Mouse (Mus musculus): ENCODE data around the gene Dhx29. TPM values are rescaled to one million over a fixed set of nuclear protein-coding genes. Genes with fewer than 3 reads are reported as not detected.

The Dhx29 gene
- total RNA-seq (2021): 10 to 100 TPM; 13.1 to 13.2 TPM

DNA sequence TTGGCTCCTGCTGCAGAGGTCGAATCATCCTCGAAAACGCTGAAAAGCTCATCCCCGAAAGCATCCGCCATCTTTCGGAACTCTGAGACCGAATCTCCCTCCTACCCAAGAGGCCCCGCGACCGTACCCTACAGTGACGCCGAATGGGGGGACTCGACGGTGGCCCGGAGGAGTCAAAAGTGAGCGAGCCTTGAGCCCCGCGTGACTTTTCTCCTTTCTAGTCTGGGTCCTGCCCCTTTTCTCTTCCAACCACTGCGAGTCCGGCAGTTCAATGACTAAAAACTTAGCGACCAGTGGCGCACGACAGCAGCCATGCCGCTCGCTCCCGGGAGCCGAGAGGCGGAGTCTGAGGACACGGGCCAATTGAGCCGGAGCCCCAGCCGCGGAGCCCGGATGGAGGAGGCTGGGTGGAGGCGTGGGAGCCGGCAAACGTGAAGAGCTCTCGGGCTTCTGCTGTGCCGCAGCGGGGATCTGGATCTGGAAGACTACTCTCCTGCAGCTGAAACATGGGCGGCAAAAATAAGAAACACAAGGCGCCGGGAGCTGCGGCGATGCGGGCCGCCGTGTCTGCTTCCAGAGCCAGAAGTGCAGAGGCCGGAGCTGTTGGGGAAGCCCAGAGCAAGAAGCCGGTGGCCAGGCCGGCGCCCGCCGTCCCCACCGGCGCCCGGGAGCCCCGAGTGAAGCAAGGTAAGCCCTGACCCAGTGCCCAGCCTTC, at the start of gene Dhx29, which contains the start of gene Mtrex:
Gene Dhx29 (plus strand): TSS at position 168 of the 715 bp plus-strand sequence.
Gene Mtrex (minus strand): TSS at position 112 of the 715 bp plus-strand sequence.
- intact Hi-C loops (cut with DNase I): loop anchor here (5.0 kb wide), 4 partner anchors 60 to 255 kb away; partner anchors contain the start of genes Ccno, Cdc20b and Plpp1
- peak; percentile 98 to 99 for DNase-seq

DNA sequence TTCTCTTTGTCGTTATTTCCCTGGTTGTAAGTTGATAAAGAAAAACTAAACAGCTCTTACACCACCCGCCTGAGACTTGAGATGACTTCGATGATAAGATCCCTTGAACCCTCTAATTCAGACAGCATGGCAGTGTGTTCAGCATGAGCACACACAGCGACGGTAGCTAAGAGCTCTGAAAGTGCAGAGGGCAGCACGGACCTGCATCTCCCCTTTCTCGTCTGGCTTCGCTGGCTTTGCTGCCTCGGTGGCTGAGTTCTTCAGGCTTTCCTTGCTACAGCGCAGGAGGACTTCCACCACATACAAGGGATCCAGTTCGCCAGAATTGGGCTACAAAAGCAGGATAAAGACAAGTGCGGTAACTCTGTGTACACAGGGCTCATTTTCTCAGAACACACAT, 40.0 kb upstream of the Dhx29 start:
- no peak for DNase-seq
- intact Hi-C loops (cut with DNase I): no loop called here

DNA sequence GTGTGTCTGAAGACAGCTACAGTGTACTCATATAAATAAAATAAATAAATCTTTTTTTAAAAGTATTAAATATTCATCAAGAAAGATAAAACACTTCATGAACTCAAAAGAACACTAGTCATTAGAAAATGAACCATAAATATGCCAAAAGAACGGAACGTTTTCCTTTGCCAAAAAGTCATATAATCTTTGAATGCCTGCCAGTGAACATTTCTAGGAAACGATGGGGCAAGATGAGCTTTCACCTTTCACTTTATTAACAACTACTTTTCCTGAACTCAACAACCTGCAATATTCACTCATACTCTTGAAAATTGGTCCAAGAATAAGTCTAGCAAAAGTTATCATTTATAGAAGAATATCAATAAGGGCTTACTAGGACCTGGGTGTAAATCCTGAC, 25.1 kb upstream of the Dhx29 start:
- intact Hi-C loops (cut with DNase I): no loop called here
- DNase-seq: no peak

DNA sequence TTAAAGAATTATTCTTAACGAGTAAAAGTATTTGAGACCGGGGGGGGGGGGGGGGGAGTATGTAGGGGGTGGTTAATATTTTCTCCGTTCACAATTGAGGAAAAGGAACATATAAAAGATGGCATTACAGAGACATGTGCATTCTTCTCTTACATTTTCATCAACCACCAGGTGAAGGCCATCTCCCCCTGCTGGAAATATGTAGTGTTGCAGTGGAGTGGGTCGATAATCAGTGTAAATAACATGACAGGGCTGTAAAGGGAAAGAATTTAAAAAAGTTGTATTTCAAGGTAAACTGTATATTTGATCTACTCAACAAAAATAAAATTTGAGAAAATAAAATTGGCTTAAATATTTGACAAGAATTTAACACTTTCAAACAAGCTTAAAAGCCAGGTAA, 17.6 kb upstream of the Dhx29 start:
- intact Hi-C loops (cut with DNase I): loop anchor here (1.0 to 5.0 kb wide), 2 partner anchors 42 to 235 kb away; no protein-coding TSS in a partner anchor
- DNase-seq: peak; percentile 17 to 23

GRCm38 (mm10) chr13:112910434-112910833, 16.8 kb upstream of the Dhx29 start:
- no peak for DNase-seq
- intact Hi-C loops (cut with DNase I): no loop called here

GRCm38 (mm10) chr13:112919141-112919865, 8.0 kb upstream of the Dhx29 start:
- DNase-seq: no peak
- intact Hi-C loops (cut with DNase I): no loop called here

DNA sequence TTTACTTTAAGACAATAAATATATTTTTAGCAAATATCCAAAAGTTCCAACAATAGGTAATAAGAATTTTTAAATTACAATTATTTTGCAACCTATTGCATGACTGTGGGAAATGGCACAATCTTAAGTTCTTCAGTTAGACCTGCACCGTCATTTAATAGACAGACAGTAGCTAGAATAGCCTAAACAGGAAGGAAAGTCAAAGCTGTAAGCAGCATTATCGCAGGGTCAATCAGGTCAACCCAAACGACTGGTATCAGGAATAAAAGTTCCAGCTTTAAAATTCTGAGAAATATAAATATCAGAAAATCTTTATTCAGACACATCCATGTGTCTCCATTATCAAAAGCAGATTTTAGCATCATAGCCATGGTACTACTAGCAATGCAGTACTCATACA, 6.3 kb upstream of the Dhx29 start:
- DNase-seq: no peak
- intact Hi-C loops (cut with DNase I): no loop called here

GRCm38 (mm10) chr13:112925266-112925665, 2.0 kb upstream of the Dhx29 start:
- intact Hi-C loops (cut with DNase I): loop anchor here (5.0 kb wide), 4 partner anchors 62 to 253 kb away; partner anchors contain the start of genes Ccno, Cdc20b and Plpp1
- no peak for DNase-seq

DNA sequence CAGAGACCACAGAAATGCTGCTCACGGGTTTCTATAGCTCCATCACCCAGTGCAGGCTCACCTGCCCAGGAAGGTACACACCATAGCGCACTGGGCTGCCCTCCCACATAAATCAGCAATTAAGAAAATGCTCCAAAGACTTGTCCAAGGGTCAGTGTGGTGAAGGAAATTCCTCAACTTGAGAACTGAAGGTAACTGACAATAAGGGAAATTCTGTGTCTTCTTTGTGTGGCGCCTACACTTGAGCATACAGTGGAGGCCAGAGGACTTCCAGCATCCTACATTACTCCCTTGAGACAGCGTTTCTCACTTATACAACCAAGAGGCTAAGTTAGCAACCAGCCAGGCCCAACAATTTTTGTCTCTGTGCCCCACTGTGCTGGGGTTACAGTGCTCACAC, 1.3 kb upstream of the Dhx29 start:
- intact Hi-C loops (cut with DNase I): loop anchor here (5.0 kb wide), 4 partner anchors 61 to 254 kb away; partner anchors contain the start of genes Ccno, Cdc20b and Plpp1
- DNase-seq: no peak

DNA sequence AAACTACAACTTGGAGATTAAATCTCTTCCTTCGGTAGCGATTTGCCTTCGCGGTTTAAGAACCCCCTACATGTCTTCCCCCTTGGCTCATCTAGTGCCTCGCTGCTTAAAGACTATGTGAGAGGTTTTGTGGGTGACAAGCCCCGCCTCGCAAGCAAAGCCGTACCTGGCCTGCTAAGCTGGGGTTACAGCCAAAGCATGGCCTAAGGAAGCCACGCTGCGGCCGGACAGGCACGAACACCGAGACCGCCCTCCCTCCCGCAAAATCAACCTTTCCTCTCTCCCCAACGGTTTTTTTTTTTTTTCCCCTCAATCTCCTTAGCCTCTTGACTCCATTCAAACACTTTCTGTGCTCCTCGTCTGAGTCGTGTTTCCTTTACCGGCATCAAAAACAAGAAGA, 458 bp upstream of the Dhx29 start:
- peak in 1 of 2 experiments; percentile 18 for DNase-seq
- intact Hi-C loops (cut with DNase I): loop anchor here (5.0 kb wide), 4 partner anchors 61 to 254 kb away; partner anchors contain the start of genes Ccno, Cdc20b and Plpp1

GRCm38 (mm10) chr13:112928038-112928668, 899 bp downstream of the Dhx29 start:
- no peak for DNase-seq
- intact Hi-C loops (cut with DNase I): loop anchor here (5.0 kb wide), 4 partner anchors 59 to 256 kb away; partner anchors contain the start of genes Ccno, Cdc20b and Plpp1

- intact Hi-C loops (cut with DNase I): no loop called here
- no peak for DNase-seq
These were observed 10.9 kb downstream of the Dhx29 start for GRCm38 (mm10) chr13:112938130-112938529.

DNA sequence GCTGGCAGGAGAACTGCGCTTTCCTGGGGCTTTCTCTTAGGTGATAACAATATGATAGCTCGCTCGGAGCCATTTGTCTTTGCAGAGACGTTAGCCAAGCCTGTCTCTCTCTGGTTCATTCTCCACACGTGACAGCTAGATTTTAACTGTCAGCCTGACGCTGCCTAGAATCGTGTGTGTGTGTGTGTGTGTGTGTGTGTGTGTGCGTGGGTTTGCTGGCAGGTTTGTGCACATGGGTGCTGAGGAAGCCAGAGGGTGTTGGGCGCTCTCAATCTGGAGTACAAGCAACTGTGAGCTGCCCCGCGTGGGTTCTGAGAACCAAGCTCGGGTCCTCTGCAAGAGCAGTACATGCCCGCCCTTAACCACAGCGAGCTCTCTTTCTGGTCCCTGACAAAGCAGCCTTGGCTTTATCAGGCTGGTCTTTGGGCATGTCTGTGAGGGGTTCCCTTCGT, 14.7 kb downstream of the Dhx29 start:
- no peak for DNase-seq
- intact Hi-C loops (cut with DNase I): no loop called here

GRCm38 (mm10) chr13:112945312-112945711, 18.1 kb downstream of the Dhx29 start:
- intact Hi-C loops (cut with DNase I): no loop called here
- DNase-seq: no peak

DNA sequence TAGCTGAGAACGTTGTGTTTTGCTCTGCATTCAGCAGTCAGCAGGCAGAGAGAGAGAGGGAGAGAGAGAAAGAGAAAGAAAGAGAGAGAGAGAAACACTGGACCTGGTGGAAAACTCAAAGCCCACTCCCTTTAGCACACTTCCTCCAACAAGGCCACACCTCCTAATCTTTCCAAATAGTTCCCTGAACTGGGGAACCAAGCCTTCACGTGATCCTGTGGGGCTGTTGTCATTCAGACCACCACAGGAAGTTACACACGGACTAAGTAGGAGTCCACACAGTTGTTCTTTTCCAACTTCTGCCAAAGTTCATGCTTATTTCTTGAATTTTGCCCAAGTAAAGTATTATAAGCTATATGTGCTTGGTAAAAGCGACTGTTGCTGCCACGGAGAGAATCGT, 18.6 kb downstream of the Dhx29 start:
- DNase-seq: no peak
- intact Hi-C loops (cut with DNase I): no loop called here

DNA sequence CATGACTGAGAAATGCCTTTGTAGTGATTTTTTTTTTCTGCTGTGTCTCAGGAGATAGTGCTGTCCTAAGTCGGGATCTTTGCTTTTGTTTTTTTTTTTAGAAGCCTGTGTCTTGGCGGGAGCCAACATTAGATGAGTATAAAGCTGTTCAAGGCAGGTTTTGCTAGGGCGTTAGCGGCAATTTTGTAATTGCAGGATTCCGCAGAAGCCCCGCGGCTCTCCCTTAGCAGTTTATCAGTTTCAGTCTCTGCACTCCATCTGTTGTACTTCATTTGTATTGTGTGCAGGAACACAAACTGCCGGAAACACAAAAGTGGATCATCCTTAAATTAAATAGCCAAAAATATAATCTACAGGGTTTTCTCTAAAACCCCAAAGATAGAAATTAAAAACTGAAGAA, 26.8 kb downstream of the Dhx29 start:
- intact Hi-C loops (cut with DNase I): no loop called here
- no peak for DNase-seq

DNA sequence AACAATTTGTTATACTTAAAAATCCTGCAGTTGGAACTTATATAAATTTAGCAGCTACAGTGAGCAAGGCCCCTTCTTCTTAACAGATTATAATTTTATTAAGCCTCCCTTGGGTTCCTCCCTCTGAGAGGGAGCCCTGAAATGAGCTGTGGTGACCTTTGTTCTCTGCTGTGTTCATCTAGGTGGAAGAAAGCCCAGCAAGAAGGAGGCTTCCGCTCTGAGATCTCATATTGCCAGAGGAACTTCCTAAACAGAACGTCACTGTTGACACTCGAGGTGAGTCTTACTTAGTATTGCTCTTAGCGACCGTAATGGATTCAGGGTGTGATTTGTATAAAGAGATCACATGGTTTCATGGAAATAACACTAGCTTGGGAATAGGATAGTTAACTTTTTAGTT, 35.8 kb downstream of the Dhx29 start:
- intact Hi-C loops (cut with DNase I): no loop called here
- no peak for DNase-seq

GRCm38 (mm10) chr13:112964421-112964820, 37.2 kb downstream of the Dhx29 start:
- DNase-seq: no peak
- intact Hi-C loops (cut with DNase I): no loop called here

GRCm38 (mm10) chr13:112967267-112967666, 40.0 kb downstream of the Dhx29 start:
- intact Hi-C loops (cut with DNase I): no loop called here
- no peak for DNase-seq

DNA sequence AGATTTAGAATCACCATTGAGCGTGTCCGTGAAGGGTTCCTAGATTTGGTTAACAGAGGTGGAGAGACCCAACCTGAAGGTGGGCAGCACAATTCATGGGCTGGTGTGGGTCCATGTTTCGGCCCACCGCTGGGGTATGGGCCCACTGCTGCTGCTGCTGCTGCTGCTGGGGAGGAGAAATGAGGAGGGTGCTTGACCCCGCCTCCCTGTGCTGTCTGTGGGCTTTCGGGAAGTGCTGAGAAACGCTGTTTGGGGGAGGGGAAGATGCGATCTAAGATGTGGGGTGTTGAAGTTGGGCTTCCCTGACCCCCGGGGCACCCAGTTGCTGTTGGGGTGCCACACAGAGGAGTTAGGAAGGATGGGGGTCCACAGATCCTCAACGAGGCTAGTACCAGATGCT, 49.5 kb downstream of the Dhx29 start:
- intact Hi-C loops (cut with DNase I): no loop called here
- DNase-seq: no peak
